Mouse (Mus musculus) mesoderm, embryonic 11.5 days (tissue): ENCODE measurements around the gene Cdk7.
"Not testable (repeated sequence)": the region's sequence is repeated elsewhere in the genome, so short reads cannot be mapped to it uniquely, and the experiment has no call there.

ENCODE experiments used
- DNase-seq: peaks from one replicate; pipeline ENCODE4 v3.0.0-alpha.2; 2012; ENCODE audit warnings: low read depth, low spot score

Cdk7 gene

GRCm38 (mm10) chr13:100730861-100731176 lies at the start of gene Cdk7:
TSS of gene Cdk7 (minus strand) at chr13:100730939.
- DNase-seq: peak; percentile 98

- DNase-seq: no peak
Observed at GRCm38 (mm10) chr13:100777491-100777890, 46.8 kb upstream of the Cdk7 start.

- DNase-seq: no peak
Observed at GRCm38 (mm10) chr13:100776710-100777109, 46.0 kb upstream of the Cdk7 start.

- no peak for DNase-seq
Observed at GRCm38 (mm10) chr13:100776056-100776419, 45.3 kb upstream of the Cdk7 start.

- DNase-seq: peak; percentile 91
Observed at GRCm38 (mm10) chr13:100775252-100776055, 44.7 kb upstream of the Cdk7 start, which contains the start of gene Cenph. TSS of gene Cenph (minus strand) at chr13:100775899.

- no peak for DNase-seq
Observed at GRCm38 (mm10) chr13:100774704-100775103, 44.0 kb upstream of the Cdk7 start.

- no peak for DNase-seq
Observed at GRCm38 (mm10) chr13:100755329-100755728, 24.6 kb upstream of the Cdk7 start.

- no peak for DNase-seq
Observed at GRCm38 (mm10) chr13:100754186-100754585, 23.4 kb upstream of the Cdk7 start.

GRCm38 (mm10) chr13:100753011-100753410 lies 22.3 kb upstream of the Cdk7 start:
- no peak for DNase-seq

GRCm38 (mm10) chr13:100752529-100752928 lies 21.8 kb upstream of the Cdk7 start:
- no peak for DNase-seq

GRCm38 (mm10) chr13:100751402-100751801 lies 20.7 kb upstream of the Cdk7 start:
- no peak for DNase-seq

- no peak for DNase-seq
Observed at GRCm38 (mm10) chr13:100750799-100751198, 20.1 kb upstream of the Cdk7 start.

GRCm38 (mm10) chr13:100748638-100749037 lies 17.9 kb upstream of the Cdk7 start:
- no peak for DNase-seq

- no peak for DNase-seq
Observed at GRCm38 (mm10) chr13:100746090-100746489, 15.4 kb upstream of the Cdk7 start.

GRCm38 (mm10) chr13:100744036-100744744 lies 13.5 kb upstream of the Cdk7 start, which contains the start of gene Mrps36:
TSS of gene Mrps36 (minus strand) at chr13:100744659.
- DNase-seq: peak; percentile 94

GRCm38 (mm10) chr13:100743346-100744035 lies 12.8 kb upstream of the Cdk7 start:
- DNase-seq: no peak

GRCm38 (mm10) chr13:100742831-100743230 lies 12.1 kb upstream of the Cdk7 start:
- DNase-seq: no peak

GRCm38 (mm10) chr13:100732756-100733155 lies 2.0 kb upstream of the Cdk7 start:
- DNase-seq: no peak

GRCm38 (mm10) chr13:100731462-100732046 lies 815 bp upstream of the Cdk7 start:
- DNase-seq: not testable (repeated sequence)

GRCm38 (mm10) chr13:100730153-100730860 lies 432 bp downstream of the Cdk7 start:
- no peak for DNase-seq

GRCm38 (mm10) chr13:100728530-100728929 lies 2.2 kb downstream of the Cdk7 start:
- not testable (repeated sequence) for DNase-seq
